ENCODE assay signal across 9 mouse cellular contexts in genomic region chr15:72200861-72201260, GRCm38 (mm10).
DNase-seq lines count a peak whose midpoint lies in the region; ATAC-seq and TF ChIP-seq lines count a peak whose summit lies in the region.
"Had no signal": no experiment of that assay in that cellular context is flagged by ENCODE, and none has a peak within 500 bp of the region (broad histone marks: within the 10 kb centered on the region; RNA-seq: fewer than 3 reads in every experiment).

No protein-coding gene starts in this region.

- ATAC-seq in neural tube, embryonic 15.5 days (ENCODE audit: low FRiP score) = no peak
- no peak for ATAC-seq in neural tube, embryonic 11.5 days (ENCODE audit: insufficient read depth, low FRiP score, low TSS enrichment)
- no peak for ATAC-seq in forebrain, embryonic 12.5 days (ENCODE audit: low FRiP score)
- ATAC-seq: liver, postnatal 0 days had no signal

- intact Hi-C loops in heart, adult 2 months (cut with DNase I) = no loop called here

- H3K4me3 ChIP-seq in heart, adult 2 months = no peak overlapping the region
- no peak overlapping the region for H3K4me3 ChIP-seq in neural tube, embryonic 15.5 days (replicated peaks)
- no peak overlapping the region for H3K4me3 ChIP-seq in neural tube, embryonic 11.5 days (ENCODE audit: low read depth, low read length)
- H3K4me3 ChIP-seq in forebrain, embryonic 12.5 days (replicated peaks) = no peak overlapping the region

- TF ChIP-seq CTCF in heart, adult 2 months (IDR thresholded peaks at IDR 0.05) = no peak

- WGBS in heart, adult 2 months = 28% methylated on average over 3 of the region's 3 CpGs
- 26% methylated on average over 3 of the region's 3 CpGs for WGBS in neural tube, embryonic 15.5 days
- WGBS in neural tube, embryonic 11.5 days = 35% methylated on average over 3 of the region's 3 CpGs
- 27% methylated on average over 3 of the region's 3 CpGs for WGBS in forebrain, embryonic 12.5 days

- H3K9ac ChIP-seq in heart, adult 2 months (ENCODE audit: low read depth, low read length) = no peak overlapping the region
- H3K9ac ChIP-seq in neural tube, embryonic 15.5 days (replicated peaks) = no peak overlapping the region
- H3K9ac ChIP-seq in neural tube, embryonic 11.5 days (ENCODE audit: low read length) = no peak overlapping the region
- no peak overlapping the region for H3K9ac ChIP-seq in forebrain, embryonic 12.5 days
- H3K9ac ChIP-seq: liver, postnatal 0 days had no signal

- TF ChIP-seq POLR2A in heart, adult 2 months (IDR thresholded peaks at IDR 0.05; ENCODE audit: insufficient read depth, low read depth, low read length) = no peak

- no peaks in the 10 kb centered on the region for H3K4me1 ChIP-seq in heart, adult 2 months (ENCODE audit: control insufficient read depth, insufficient read depth, low read length)
- H3K4me1 ChIP-seq in neural tube, embryonic 15.5 days = peaks cover 7% of the 10 kb centered on the region
- H3K4me1 ChIP-seq in neural tube, embryonic 11.5 days (ENCODE audit: control insufficient read depth, insufficient read depth, low read length) = no peaks in the 10 kb centered on the region
- no peaks in the 10 kb centered on the region for H3K4me1 ChIP-seq in forebrain, embryonic 12.5 days

- H3K27me3 ChIP-seq in heart, adult 2 months (ENCODE audit: control insufficient read depth, insufficient read depth, low read length) = no peaks in the 10 kb centered on the region
- H3K27me3 ChIP-seq in neural tube, embryonic 15.5 days (replicated peaks) = no peaks in the 10 kb centered on the region
- H3K27me3 ChIP-seq in neural tube, embryonic 11.5 days (ENCODE audit: control insufficient read depth, insufficient read depth, low read length) = no peaks in the 10 kb centered on the region
- H3K27me3 ChIP-seq in forebrain, embryonic 12.5 days = no peaks in the 10 kb centered on the region

- peak; percentile 53 for DNase-seq in heart, postnatal 4 days
- no peak for DNase-seq in heart, adult 2 months
- peak; percentile 21 for DNase-seq in neural tube, embryonic 10.5 days (ENCODE audit: extremely low spot score, low spot score)
- peak; percentile 78 for DNase-seq in embryo, embryonic 10 days (ENCODE audit: low spot score)
- DNase-seq in neural tube, embryonic 11.5 days (ENCODE audit: low spot score) = peak; percentile 32
- no peak for DNase-seq in right cerebral cortex, postnatal 10 days (ENCODE audit: low spot score in 2 of 2)
- DNase-seq: liver, postnatal 0 days had no signal

- H3K9me3 ChIP-seq in neural tube, embryonic 15.5 days (replicated peaks) = no peaks in the 10 kb centered on the region
- no peaks in the 10 kb centered on the region for H3K9me3 ChIP-seq in neural tube, embryonic 11.5 days (ENCODE audit: control insufficient read depth, low read length)
- H3K9me3 ChIP-seq in forebrain, embryonic 12.5 days = no peaks in the 10 kb centered on the region

- H3K27ac ChIP-seq in heart, adult 2 months = no peak overlapping the region
- no peak overlapping the region for H3K27ac ChIP-seq in neural tube, embryonic 15.5 days (replicated peaks)
- no peak overlapping the region for H3K27ac ChIP-seq in neural tube, embryonic 11.5 days (ENCODE audit: low read depth, low read length)
- no peak overlapping the region for H3K27ac ChIP-seq in forebrain, embryonic 12.5 days

- H3K36me3 ChIP-seq in heart, adult 2 months (ENCODE audit: control insufficient read depth, insufficient read depth, low read length) = no peaks in the 10 kb centered on the region
- no peaks in the 10 kb centered on the region for H3K36me3 ChIP-seq in neural tube, embryonic 15.5 days
- no peaks in the 10 kb centered on the region for H3K36me3 ChIP-seq in neural tube, embryonic 11.5 days (ENCODE audit: control insufficient read depth, insufficient read depth, low read length)
- H3K36me3 ChIP-seq in forebrain, embryonic 12.5 days (replicated peaks) = no peaks in the 10 kb centered on the region

- TF ChIP-seq EP300 in heart, adult 2 months (IDR thresholded peaks at IDR 0.05; ENCODE audit: insufficient read depth, low read depth, low read length) = no peak

- H3K4me2 ChIP-seq in neural tube, embryonic 15.5 days = no peak overlapping the region
- no peak overlapping the region for H3K4me2 ChIP-seq in neural tube, embryonic 11.5 days (ENCODE audit: low read depth)
- H3K4me2 ChIP-seq in forebrain, embryonic 12.5 days = no peak overlapping the region

- H3K79me2 ChIP-seq in heart, adult 2 months (replicated peaks; ENCODE audit: control insufficient read depth, insufficient read depth, low read length) = no peaks in the 10 kb centered on the region

Comparison
In these comparisons a context has a peak if more than half of its experiments do, and no peak if none do; other contexts are left out.
1. DNase-seq: peak in heart, postnatal 4 days (single experiment), neural tube, embryonic 10.5 days (single experiment), embryo, embryonic 10 days (single experiment) and neural tube, embryonic 11.5 days (single experiment); none in heart, adult 2 months (0 of 2) and right cerebral cortex, postnatal 10 days (0 of 2).